Mouse (Mus musculus): ENCODE measurements around the gene Psmb2. TPM values are rescaled to one million over a fixed set of nuclear protein-coding genes. Genes with fewer than 3 reads are reported as not detected.

Gene Psmb2
- polyA plus RNA-seq, 1 experiment, result not detected

DNA sequence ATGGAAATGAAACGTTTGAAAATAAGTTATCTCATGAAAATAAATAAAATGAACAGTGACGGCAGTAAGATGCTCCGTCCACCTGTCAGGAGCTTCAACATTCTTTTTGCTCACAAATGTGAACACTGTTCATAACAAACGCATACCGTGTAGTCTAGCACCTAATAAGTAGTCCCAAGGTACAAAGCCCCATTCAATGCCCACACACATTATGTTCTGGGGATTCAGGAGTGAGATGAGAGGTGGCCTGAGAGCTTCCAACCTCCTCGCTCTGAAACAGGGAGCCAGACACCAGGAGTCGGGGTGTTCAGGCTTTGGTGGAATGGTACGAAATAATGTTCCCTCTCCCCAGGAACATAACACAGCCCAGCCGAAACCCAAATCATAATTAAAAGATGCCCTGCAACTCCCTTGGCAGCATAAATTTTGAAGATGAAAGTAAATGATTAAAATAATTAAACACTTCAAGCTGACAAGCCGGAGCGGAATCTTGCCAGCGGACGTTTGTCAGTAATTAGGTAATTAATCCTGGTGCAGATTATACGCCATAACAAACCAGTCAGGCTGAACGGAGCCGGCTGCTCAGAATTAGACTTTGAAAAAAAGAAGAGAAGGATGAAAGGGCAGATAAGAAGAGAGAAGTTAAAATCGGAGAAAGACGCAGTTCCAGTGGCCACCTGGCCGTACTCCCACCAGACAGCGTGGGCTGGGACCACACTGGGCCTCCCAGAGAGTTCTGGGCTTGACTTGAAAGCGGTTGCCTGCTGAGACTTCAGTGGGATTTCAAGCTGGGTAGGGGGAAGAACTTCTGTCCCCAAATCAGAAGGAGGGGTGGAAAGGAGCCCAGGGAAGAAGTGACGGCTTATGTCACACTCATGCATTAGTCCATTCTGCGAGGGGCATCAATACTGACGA is 29.2 kb upstream of the Psmb2 start:
- 30% methylated on average over 24 of the region's 24 CpGs for WGBS
- Histone ChIP-seq H3K4me1 (ENCODE audit: control insufficient read depth, insufficient read depth, low read length) (peaks cover 2% of the 10 kb centered on the region; the same call in 1 of the 2 replicates), H3K27ac (ENCODE audit: insufficient read depth, low read depth, low read length) (no peak overlapping the region), H3K4me3 (ENCODE audit: insufficient read depth, low read depth, low read length) (no peak overlapping the region)
- TF ChIP-seq POLR2A (IDR thresholded peaks at IDR 0.05; ENCODE audit: insufficient read depth, low read depth, low read length), result no peak
- no peak for TF ChIP-seq CTCF (IDR thresholded peaks at IDR 0.05; ENCODE audit: insufficient read depth, low read depth, low read length)

DNA sequence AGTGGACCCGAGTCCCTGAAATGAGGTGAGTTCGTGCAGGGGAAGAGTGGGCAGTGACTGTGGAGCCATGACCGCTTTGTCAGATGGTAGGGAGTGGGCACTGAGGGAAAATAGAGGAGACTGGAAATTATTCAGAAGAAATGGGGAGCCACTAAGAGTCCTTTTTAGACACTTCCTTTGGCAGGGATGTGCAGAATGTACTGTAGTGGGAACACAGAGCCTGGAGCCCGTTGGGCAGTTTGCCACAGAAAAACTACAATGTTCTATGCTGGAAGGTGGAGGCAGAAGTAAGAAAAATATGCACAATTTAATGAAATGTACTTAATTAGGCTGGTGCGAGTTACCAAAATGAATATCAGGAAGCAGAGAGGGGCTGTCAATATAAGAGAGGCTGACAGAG is 24.3 kb upstream of the Psmb2 start:
- 73% methylated on average over 5 of the region's 5 CpGs for WGBS

DNA sequence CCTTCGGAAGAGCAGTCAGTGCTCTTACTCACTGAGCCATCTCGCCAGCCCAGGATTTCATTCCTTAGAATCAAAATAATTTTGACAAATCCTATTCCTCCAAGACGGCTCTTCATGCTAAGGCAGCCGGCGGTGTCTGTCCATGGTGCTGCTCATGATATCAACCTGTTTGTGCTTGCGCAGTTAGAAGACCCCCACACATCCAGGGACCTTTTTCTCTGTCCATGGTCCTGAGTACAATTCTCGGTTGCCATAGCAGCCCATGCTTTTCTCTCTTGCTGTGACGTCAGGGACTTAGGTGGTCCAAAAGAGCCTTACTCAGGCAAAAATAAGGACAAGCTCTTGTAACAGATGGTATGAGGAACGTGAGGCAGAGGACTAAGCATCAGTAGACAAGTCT is 22.1 kb upstream of the Psmb2 start:
- WGBS, result 41% methylated on average over 9 of the region's 9 CpGs
- Histone ChIP-seq H3K4me3 (ENCODE audit: insufficient read depth, low read depth, low read length) (no peak overlapping the region), H3K27ac (ENCODE audit: insufficient read depth, low read depth, low read length) (no peak overlapping the region), H3K4me1 (ENCODE audit: control insufficient read depth, insufficient read depth, low read length) (no peaks in the 10 kb centered on the region)
- TF ChIP-seq POLR2A (IDR thresholded peaks at IDR 0.05; ENCODE audit: insufficient read depth, low read depth, low read length) (no peak), CTCF (IDR thresholded peaks at IDR 0.05; ENCODE audit: insufficient read depth, low read depth, low read length) (no peak)

More for the DNA sequence above, 24.3 kb upstream of the Psmb2 start:
- no peak for TF ChIP-seq CTCF (IDR thresholded peaks at IDR 0.05; ENCODE audit: insufficient read depth, low read depth, low read length)
- no peak for TF ChIP-seq POLR2A (IDR thresholded peaks at IDR 0.05; ENCODE audit: insufficient read depth, low read depth, low read length)
- no peak overlapping the region for H3K27ac ChIP-seq (ENCODE audit: insufficient read depth, low read depth, low read length)
- peaks cover 2% of the 10 kb centered on the region; the same call in 1 of the 2 replicates for H3K4me1 ChIP-seq (ENCODE audit: control insufficient read depth, insufficient read depth, low read length)
- no peak overlapping the region for H3K4me3 ChIP-seq (ENCODE audit: insufficient read depth, low read depth, low read length)

DNA sequence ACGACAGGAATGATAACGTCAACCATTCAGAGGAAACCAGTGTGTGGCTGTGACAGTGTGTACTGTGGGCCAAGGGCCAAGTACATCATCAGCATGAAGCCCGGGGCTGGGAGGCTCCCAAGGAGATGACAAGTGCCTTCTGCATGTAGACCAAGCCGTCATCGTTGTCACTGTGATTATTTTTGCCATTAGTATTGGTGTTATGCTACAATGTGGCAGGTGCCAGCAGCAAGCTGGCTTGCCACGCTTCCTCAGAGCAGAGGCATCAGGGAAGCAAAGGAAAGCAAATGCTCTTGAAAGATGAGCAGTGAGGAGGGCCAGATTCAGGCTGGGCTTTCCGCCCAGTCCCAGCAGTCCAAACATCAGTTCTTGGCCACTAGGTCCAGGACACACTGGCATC is 16.2 kb upstream of the Psmb2 start:
- 47% methylated on average over 7 of the region's 7 CpGs for WGBS
- Histone ChIP-seq H3K4me1 (ENCODE audit: control insufficient read depth, insufficient read depth, low read length) (no peaks in the 10 kb centered on the region), H3K4me3 (ENCODE audit: insufficient read depth, low read depth, low read length) (no peak overlapping the region), H3K27ac (ENCODE audit: insufficient read depth, low read depth, low read length) (no peak overlapping the region)
- TF ChIP-seq POLR2A (IDR thresholded peaks at IDR 0.05; ENCODE audit: insufficient read depth, low read depth, low read length) (no peak), CTCF (IDR thresholded peaks at IDR 0.05; ENCODE audit: insufficient read depth, low read depth, low read length) (no peak)

DNA sequence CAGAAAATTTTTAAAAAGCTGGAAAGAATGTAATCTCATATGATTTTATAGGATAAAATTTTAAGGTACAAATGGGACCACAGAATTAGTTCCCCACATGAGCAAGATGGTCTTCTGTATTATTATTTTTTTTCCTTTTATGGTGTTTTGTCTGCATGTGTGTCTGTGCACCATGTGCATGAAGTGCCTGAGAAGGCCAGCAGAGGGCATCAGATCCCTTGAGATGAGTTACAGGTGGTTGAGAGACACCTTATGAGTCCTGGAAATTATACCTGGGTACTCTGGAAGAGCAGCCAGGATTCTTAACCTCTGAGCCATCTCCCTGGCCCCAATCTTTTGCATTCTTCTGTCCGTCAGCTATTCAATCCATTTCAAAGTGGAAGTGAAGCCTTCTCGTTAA is 10.4 kb upstream of the Psmb2 start:
- Histone ChIP-seq H3K27ac (ENCODE audit: insufficient read depth, low read depth, low read length) (no peak overlapping the region), H3K4me3 (ENCODE audit: insufficient read depth, low read depth, low read length) (no peak overlapping the region), H3K4me1 (ENCODE audit: control insufficient read depth, insufficient read depth, low read length) (no peaks in the 10 kb centered on the region)
- WGBS, result 92% methylated on average over 2 of the region's 2 CpGs
- TF ChIP-seq POLR2A (IDR thresholded peaks at IDR 0.05; ENCODE audit: insufficient read depth, low read depth, low read length), result no peak
- no peak for TF ChIP-seq CTCF (IDR thresholded peaks at IDR 0.05; ENCODE audit: insufficient read depth, low read depth, low read length)

DNA sequence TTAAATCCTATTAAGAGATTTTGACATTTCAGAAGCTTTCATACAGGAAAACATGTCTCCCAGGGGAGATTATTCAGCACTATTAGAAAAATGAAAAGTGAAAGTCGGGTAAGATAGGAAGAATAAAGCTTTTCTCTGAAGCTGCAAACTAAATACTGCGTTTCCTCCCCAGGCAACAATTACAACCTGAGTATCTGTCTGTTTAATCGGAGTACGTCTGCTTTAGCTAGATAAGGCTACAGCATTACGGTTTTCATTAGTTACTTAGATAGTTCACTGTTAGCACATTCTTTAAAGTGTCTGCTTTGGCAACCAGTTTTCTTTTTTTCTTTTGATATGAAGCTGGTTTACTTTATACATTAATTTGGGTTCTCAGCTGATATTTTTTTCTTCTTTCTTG is 4.9 kb downstream of the Psmb2 start:
- WGBS, result 67% methylated on average over 5 of the region's 5 CpGs

DNA sequence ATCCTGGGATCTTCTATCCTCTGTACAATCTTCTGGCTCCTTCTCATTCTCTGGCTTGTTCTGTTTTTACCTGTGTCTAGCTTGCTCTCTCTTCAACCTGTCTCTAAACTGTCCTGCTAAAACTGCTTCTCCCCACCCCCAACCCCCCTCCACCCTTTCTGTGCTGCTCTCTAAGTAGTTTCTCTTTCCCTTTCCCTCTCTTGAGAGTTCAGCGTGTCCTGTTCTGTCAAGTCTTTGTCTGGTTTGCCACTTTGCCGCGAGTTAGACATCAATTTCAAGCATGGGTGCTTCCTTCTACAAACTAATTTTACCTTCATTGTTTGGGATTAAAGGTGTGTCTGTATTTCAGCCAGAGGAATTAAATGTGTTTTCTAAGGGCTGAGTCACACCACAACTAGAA is 5.7 kb downstream of the Psmb2 start:
- Histone ChIP-seq H3K4me3 (ENCODE audit: insufficient read depth, low read depth, low read length) (no peak overlapping the region), H3K27ac (ENCODE audit: insufficient read depth, low read depth, low read length) (no peak overlapping the region), H3K4me1 (ENCODE audit: control insufficient read depth, insufficient read depth, low read length) (peaks cover 2% of the 10 kb centered on the region; the same call in 1 of the 2 replicates)
- TF ChIP-seq CTCF (IDR thresholded peaks at IDR 0.05; ENCODE audit: insufficient read depth, low read depth, low read length) (no peak), POLR2A (IDR thresholded peaks at IDR 0.05; ENCODE audit: insufficient read depth, low read depth, low read length) (no peak)
- 38% methylated on average over 3 of the region's 3 CpGs for WGBS

More for the DNA sequence above, 4.9 kb downstream of the Psmb2 start:
- Histone ChIP-seq H3K4me1 (ENCODE audit: control insufficient read depth, insufficient read depth, low read length) (peaks cover 2% of the 10 kb centered on the region; the same call in 1 of the 2 replicates), H3K27ac (ENCODE audit: insufficient read depth, low read depth, low read length) (no peak overlapping the region), H3K4me3 (ENCODE audit: insufficient read depth, low read depth, low read length) (no peak overlapping the region)
- TF ChIP-seq CTCF (IDR thresholded peaks at IDR 0.05; ENCODE audit: insufficient read depth, low read depth, low read length) (no peak), POLR2A (IDR thresholded peaks at IDR 0.05; ENCODE audit: insufficient read depth, low read depth, low read length) (no peak)

DNA sequence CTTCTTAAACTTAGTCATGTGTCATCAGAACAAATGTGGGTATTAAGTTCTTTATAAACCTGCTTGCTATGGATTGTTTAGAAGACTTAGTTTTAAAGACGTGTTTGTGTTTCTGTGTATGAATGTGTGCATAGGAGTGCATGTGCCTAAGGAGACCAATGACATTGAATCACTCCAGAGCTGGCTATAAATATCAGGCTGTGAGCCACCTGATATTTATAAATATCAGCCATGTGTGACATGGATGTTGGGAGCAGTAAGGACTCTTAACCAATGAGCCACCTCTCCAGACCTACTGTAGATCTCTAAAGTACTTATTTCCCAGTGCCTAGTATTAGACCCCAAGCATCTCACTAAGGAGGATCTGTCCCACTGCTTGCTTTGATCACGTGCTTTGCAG is 12.0 kb downstream of the Psmb2 start:
- TF ChIP-seq POLR2A (IDR thresholded peaks at IDR 0.05; ENCODE audit: insufficient read depth, low read depth, low read length), result no peak
- TF ChIP-seq CTCF (IDR thresholded peaks at IDR 0.05; ENCODE audit: insufficient read depth, low read depth, low read length), result no peak
- H3K4me3 ChIP-seq (ENCODE audit: insufficient read depth, low read depth, low read length), result no peak overlapping the region
- WGBS, result 78% methylated on average over 2 of the region's 2 CpGs
- no peaks in the 10 kb centered on the region for H3K4me1 ChIP-seq (ENCODE audit: control insufficient read depth, insufficient read depth, low read length)
- no peak overlapping the region for H3K27ac ChIP-seq (ENCODE audit: insufficient read depth, low read depth, low read length)

DNA sequence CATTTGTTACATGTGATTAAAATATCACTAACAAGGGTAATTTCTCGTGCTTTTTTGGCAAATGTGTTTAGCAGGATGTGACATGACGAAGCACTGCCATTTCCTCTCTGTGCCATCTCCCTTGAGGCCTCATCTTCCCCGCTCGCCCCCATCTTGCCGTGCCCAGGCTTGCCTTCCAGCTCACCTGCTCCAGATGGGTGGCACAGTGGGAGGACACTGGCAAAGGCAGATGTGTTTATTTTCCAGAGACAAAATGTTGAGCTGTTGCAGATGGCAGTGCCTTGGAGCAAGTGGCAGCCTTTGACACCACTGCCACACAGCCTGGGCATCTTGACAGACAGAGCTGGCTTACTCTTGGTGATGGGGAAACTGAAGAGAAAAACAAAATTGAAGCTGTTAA is 15.6 kb downstream of the Psmb2 start:
- TF ChIP-seq POLR2A (IDR thresholded peaks at IDR 0.05; ENCODE audit: insufficient read depth, low read depth, low read length), result no peak
- no peaks in the 10 kb centered on the region for H3K4me1 ChIP-seq (ENCODE audit: control insufficient read depth, insufficient read depth, low read length)
- no peak overlapping the region for H3K27ac ChIP-seq (ENCODE audit: insufficient read depth, low read depth, low read length)
- WGBS, result 83% methylated on average over 5 of the region's 5 CpGs
- H3K4me3 ChIP-seq (ENCODE audit: insufficient read depth, low read depth, low read length), result no peak overlapping the region

Measured in olfactory bulb, adult 2 months (tissue).